Mouse (Mus musculus) liver, adult 2 months (tissue): ENCODE measurements around the gene Evl. TPM values are rescaled to one million over a fixed set of nuclear protein-coding genes. Genes with fewer than 3 reads are reported as not detected.
A peak's percentile ranks its signal among the peaks of the same experiment; 100 is the strongest.
"Not testable (repeated sequence)": the region's sequence is repeated elsewhere in the genome, so short reads cannot be mapped to it uniquely, and the experiment has no call there.

ENCODE experiments used
- DNase-seq: peaks from one replicate; pipeline ENCODE4 v3.0.0-alpha.2; 2011; ENCODE audit warnings: low read depth, low spot score; ENCODE audit errors: extremely low read depth
- H3K27ac ChIP-seq: fragments of 200-500 bp; replicated peaks from 2 replicates; pipeline ENCODE4 v1.5.1; 2012; ENCODE audit warnings: low read depth, mild to moderate bottlenecking, control low read depth, inconsistent platforms, low read length; ENCODE audit not compliant: insufficient read depth
- H3K27me3 ChIP-seq: fragments of 200-500 bp; 2 replicates; pipeline ENCODE4 v1.6.1; 2012; ENCODE audit warnings: mild to moderate bottlenecking, moderate library complexity, low read length, inconsistent platforms; ENCODE audit not compliant: control insufficient read depth, insufficient read depth
- H3K36me3 ChIP-seq: fragments of 200-500 bp; 2 replicates; pipeline ENCODE4 v1.6.1; 2012; ENCODE audit warnings: low read length, inconsistent platforms; ENCODE audit not compliant: control insufficient read depth, insufficient read depth
- H3K4me1 ChIP-seq: fragments of 200-500 bp; 2 replicates; pipeline ENCODE4 v1.6.1; 2011; ENCODE audit warnings: low read length; ENCODE audit not compliant: control insufficient read depth, insufficient read depth
- H3K4me3 ChIP-seq: fragments of 200-500 bp; 2 replicates; pipeline ENCODE4 v1.5.1; 2011; ENCODE audit warnings: low read depth, mild to moderate bottlenecking, control low read depth, low read length, moderate library complexity; ENCODE audit not compliant: insufficient read depth
- H3K79me2 ChIP-seq: fragments of 200-500 bp; 2 replicates; pipeline ENCODE4 v1.6.1; 2012; ENCODE audit warnings: inconsistent platforms, mild to moderate bottlenecking, low read length, moderate library complexity; ENCODE audit not compliant: control insufficient read depth, insufficient read depth
- H3K9ac ChIP-seq: fragments of 200-500 bp; 2 replicates; pipeline ENCODE4 v1.6.1; 2012; ENCODE audit warnings: low read depth, mild to moderate bottlenecking, control low read depth, inconsistent platforms, low read length
- CTCF ChIP-seq: fragments of 200-500 bp; IDR thresholded peaks from 2 replicates; pipeline ENCODE4 v1.5.1; 2011; ENCODE audit warnings: low read depth, low read length, control low read depth
- POLR2A ChIP-seq: fragments of 200-500 bp; IDR thresholded peaks from 2 replicates; pipeline ENCODE4 v1.6.1; 2011; ENCODE audit warnings: low read length, control low read depth; ENCODE audit not compliant: insufficient read depth; ENCODE audit errors: extremely low read depth
- WGBS: fragments of 180-500 bp; shearing (Covaris S2); methylation state at CpG from one replicate; pipeline ENCODE4 v1.1.7; 2018; 5-methylcytosine and 5-hydroxymethylcytosine counted together
- polyA plus RNA-seq: library from polyadenylated mRNA; depleted of rRNA; stranded (reverse); fragments of >200 nt; gene quantifications from 2 replicates; pipeline ENCODE4 v1.2.3, GENCODE M21; 2012; rRNA removed
- total RNA-seq: library from RNA; depleted of rRNA; stranded (reverse); fragments of >200 nt; gene quantifications from 2 replicates; pipeline ENCODE4 v1.2.3, GENCODE M21; 2014; rRNA removed

Evl gene
- 5.3 and 6.1 TPM in 2 replicates for total RNA-seq
- polyA plus RNA-seq, result 6.0 and 6.9 TPM in 2 replicates

DNA sequence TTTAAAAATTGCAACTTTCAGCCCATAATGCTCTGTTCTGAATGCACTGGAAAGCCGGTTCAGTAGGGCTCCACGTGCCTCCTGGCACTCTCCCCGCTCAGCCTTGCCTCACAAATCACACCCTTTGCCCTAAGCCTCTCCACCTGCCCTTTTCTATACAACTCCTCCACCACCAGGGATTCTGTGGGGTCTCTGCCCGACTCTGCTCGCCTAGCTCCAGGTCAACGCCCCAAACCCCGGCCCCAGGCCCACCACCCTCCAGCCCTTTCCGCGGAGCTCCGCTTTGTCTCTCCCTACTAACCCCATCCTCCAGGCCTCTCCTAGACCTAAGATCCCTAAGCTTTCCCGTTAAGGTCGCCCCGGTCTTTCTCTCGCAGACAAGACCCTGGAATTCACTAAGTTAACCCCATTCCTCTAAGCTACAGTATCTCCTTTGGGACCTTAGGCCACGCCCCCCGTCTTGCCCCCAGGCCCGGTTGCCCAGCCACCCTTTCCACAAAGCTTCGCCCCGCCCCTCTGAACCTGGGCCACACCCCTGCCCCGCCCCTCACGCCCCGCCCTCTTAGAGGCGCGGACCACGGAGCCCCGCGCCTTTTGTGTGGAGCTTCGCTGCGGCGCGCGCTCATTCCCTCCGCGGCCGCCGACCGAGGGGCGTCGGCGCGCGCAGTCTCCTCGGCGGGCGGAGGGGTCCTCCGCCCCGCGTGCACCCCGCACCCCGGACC lies at the start of gene Evl:
Gene Evl (plus strand): TSS at position 601 of the 722 bp plus-strand sequence.
- DNase-seq, result no peak
- no peaks in the 10 kb centered on the region for H3K36me3 ChIP-seq
- no peaks in the 10 kb centered on the region for H3K4me1 ChIP-seq
- H3K4me3 ChIP-seq, result peak within 1 kb of the TSS; percentile 53
- no peak for TF ChIP-seq CTCF
- no peak for TF ChIP-seq POLR2A
- H3K79me2 ChIP-seq, result no peaks in the 10 kb centered on the region
- no peak within 1 kb of the TSS for H3K27ac ChIP-seq
- WGBS, result 5% methylated on average over 50 of the region's 50 CpGs
- peaks cover 24% of the 10 kb centered on the region for H3K27me3 ChIP-seq
- peak within 1 kb of the TSS; percentile 66 for H3K9ac ChIP-seq

DNA sequence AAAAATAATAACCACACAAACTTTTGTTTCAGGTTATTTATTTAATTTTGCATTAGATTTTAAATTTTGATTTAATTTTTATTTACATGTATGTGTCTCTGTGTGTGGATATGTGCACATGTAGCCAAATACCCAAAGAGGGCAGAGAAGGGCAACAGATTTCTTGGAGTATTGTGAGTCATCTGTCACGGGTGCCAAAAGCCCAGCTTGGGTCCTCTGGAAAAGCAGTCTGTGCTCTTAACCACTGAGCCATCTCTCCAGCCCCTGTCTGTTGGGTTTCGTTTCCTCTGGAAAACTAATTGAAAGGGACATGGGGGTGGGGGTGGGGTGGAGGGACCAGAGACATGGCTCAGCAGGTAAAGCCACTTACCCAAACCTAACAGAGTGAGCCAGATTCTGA lies 48.7 kb upstream of the Evl start:
- 89% methylated on average over 2 of the region's 2 CpGs for WGBS
- DNase-seq, result no peak
- H3K9ac ChIP-seq, result no peak overlapping the region
- H3K4me1 ChIP-seq, result no peaks in the 10 kb centered on the region
- TF ChIP-seq POLR2A (no peak), CTCF (no peak)
- H3K79me2 ChIP-seq, result no peaks in the 10 kb centered on the region
- H3K36me3 ChIP-seq, result no peaks in the 10 kb centered on the region
- no peaks in the 10 kb centered on the region for H3K27me3 ChIP-seq
- no peak overlapping the region for H3K4me3 ChIP-seq
- H3K27ac ChIP-seq, result no peak overlapping the region

DNA sequence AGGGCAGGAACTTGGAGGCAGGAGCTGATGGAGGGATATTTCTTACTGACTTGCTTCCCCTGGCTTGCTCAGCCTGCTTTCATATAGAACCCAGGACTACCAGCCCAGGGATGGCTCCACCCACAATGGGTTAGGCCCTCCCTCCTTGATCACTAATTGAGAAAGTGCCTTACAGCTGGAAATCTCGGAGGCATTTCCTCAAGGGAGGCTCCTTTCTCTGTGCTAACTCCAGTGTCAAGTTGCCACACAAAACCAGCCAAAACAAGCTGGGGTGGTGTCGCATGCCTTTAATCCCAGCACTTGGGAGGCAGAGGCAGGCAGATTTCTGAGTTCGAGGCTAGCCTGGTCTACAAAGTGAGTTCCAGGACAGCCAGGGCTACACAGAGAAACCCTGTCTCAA lies 47.5 kb upstream of the Evl start:
- 89% methylated on average over 3 of the region's 3 CpGs for WGBS
- H3K79me2 ChIP-seq, DNase-seq, H3K9ac ChIP-seq, H3K36me3 ChIP-seq, H3K4me1 ChIP-seq, H3K4me3 ChIP-seq, H3K27ac ChIP-seq, H3K27me3 ChIP-seq: not testable (repeated sequence)

- Histone ChIP-seq H3K4me3 (no peak overlapping the region), H3K79me2 (no peaks in the 10 kb centered on the region), H3K4me1 (no peaks in the 10 kb centered on the region), H3K36me3 (no peaks in the 10 kb centered on the region), H3K27ac (no peak overlapping the region), H3K9ac (no peak overlapping the region), H3K27me3 (no peaks in the 10 kb centered on the region)
- TF ChIP-seq CTCF (no peak), POLR2A (no peak)
- 56% methylated on average over 7 of the region's 7 CpGs for whole genome bisulfite sequencing
- no peak for DNase-seq
Observed at GRCm38 (mm10) chr12:108510571-108510970, 43.9 kb upstream of the Evl start.

GRCm38 (mm10) chr12:108511009-108511408 lies 43.5 kb upstream of the Evl start:
- Histone ChIP-seq H3K4me3 (no peak overlapping the region), H3K36me3 (no peaks in the 10 kb centered on the region), H3K27ac (no peak overlapping the region), H3K4me1 (no peaks in the 10 kb centered on the region), H3K9ac (no peak overlapping the region), H3K27me3 (no peaks in the 10 kb centered on the region), H3K79me2 (no peaks in the 10 kb centered on the region)
- peak; percentile 21 for DNase-seq
- WGBS, result 8% methylated on average over 3 of the region's 3 CpGs
- TF ChIP-seq POLR2A, result no peak
- peak; percentile 46 for TF ChIP-seq CTCF

- TF ChIP-seq POLR2A, result no peak
- TF ChIP-seq CTCF, result no peak
- no peaks in the 10 kb centered on the region for H3K79me2 ChIP-seq
- H3K4me1 ChIP-seq, result no peaks in the 10 kb centered on the region
- H3K27ac ChIP-seq, result no peak overlapping the region
- DNase-seq, result no peak
- no peaks in the 10 kb centered on the region for H3K36me3 ChIP-seq
- no peaks in the 10 kb centered on the region for H3K27me3 ChIP-seq
- 91% methylated on average over 12 of the region's 12 CpGs for WGBS
- no peak overlapping the region for H3K4me3 ChIP-seq
- H3K9ac ChIP-seq, result no peak overlapping the region
Observed at GRCm38 (mm10) chr12:108515464-108515863, 39.1 kb upstream of the Evl start.
